Mouse (Mus musculus) small intestine, adult 10 weeks (tissue): ENCODE results near the gene Mpped2. TPM values are rescaled to one million over a fixed set of nuclear protein-coding genes. Genes with fewer than 3 reads are reported as not detected.

ENCODE experiments used
- polyA plus RNA-seq: library from polyadenylated mRNA; stranded (reverse); fragments of 350-450 nt; fragmentation: Illumina TruSeq; extraction: RNeasy Lipid Tissue Mini Kit (QIAGEN cat#74804); gene quantifications from one replicate; pipeline ENCODE4 v1.2.3, GENCODE M21; 2014; ENCODE audit warnings: low replicate concordance

The Mpped2 gene
- 0.56 TPM for polyA plus RNA-seq

DNA sequence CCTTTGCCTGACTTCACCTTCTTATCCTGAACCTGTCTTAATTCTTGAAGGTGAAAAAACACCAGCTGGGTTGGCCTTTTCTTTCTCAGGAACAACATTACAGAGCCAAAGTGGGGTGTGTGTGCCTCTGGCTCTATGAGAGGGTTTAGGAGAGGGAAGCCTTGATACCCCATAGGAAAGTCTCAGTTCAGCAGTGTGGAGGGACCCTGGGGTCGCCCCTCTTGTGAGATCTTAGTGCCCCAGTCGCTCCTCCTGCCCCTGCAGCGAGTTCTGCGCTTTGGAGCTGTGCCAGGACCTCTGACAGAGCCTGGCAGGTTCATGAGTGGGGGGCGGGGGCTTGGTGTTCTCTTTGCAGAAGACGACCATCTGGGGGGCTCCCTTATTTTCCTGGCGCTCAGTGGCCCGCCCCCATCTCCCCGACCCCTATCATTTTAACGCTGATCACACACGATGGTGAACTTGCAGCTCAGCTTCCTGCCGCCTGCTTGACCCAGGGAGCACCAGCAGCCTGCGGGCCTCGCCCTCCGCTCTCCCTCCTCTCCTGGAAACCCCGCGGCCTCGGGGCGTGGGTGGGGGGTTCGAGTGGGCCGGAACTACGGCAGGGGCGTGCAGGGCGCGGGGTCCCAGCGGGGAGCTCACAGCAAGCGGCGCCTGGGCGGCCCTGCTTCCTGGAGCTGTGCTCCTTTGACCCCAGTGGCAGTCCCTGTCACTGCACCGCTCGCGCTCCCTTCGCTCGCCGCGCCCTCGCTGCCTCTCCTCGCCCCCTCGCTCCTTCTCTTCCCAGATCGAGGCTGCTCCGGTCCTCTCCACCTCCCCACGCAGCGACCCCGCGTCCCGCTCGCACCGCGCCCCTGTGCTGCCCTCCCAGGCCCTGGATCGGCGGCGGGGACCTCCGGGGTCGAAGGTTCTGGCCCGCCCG is at the start of gene Mpped2:
TSS of gene Mpped2 (plus strand) at position 487 of the 919 bp plus-strand sequence.

